Mouse (Mus musculus) hindbrain, embryonic 16.5 days (tissue): ENCODE data around the gene Il23a. TPM values are rescaled to one million over a fixed set of nuclear protein-coding genes. Genes with fewer than 3 reads are reported as not detected.
"Not testable (repeated sequence)": the region's sequence is repeated elsewhere in the genome, so short reads cannot be mapped to it uniquely, and the experiment has no call there.

ENCODE experiments used
- ATAC-seq: fragments of 200-750 bp; cut with Nextera tagmentation; 2 replicates; pipeline ENCODE4 v1.8.0; 2017; ENCODE audit warnings: moderate TSS enrichment, moderate library complexity
- H3K27ac ChIP-seq: fragments of 300-500 bp; sonication (generic); 2 replicates; pipeline ENCODE4 v1.5.1; 2014; ENCODE audit warnings: low read depth, mild to moderate bottlenecking, control low read depth, low read length, moderate library complexity
- H3K27me3 ChIP-seq: fragments of 300-500 bp; sonication (generic); replicated peaks from 2 replicates; pipeline ENCODE4 v1.6.1; 2014; ENCODE audit warnings: low read length; ENCODE audit not compliant: control insufficient read depth, insufficient read depth
- H3K36me3 ChIP-seq: fragments of 300-500 bp; sonication (generic); 2 replicates; pipeline ENCODE4 v1.6.1; 2014; ENCODE audit warnings: mild to moderate bottlenecking, low read length, moderate library complexity, mixed read lengths; ENCODE audit not compliant: control insufficient read depth, insufficient read depth
- H3K4me1 ChIP-seq: fragments of 300-500 bp; sonication (generic); 2 replicates; pipeline ENCODE4 v1.6.1; 2014; ENCODE audit warnings: low read depth, low read length; ENCODE audit not compliant: control insufficient read depth, insufficient read depth
- H3K4me2 ChIP-seq: fragments of 300-500 bp; sonication (generic); 2 replicates; pipeline ENCODE4 v1.6.1; 2014; ENCODE audit warnings: mild to moderate bottlenecking, low read length, control low read depth, moderate library complexity
- H3K4me3 ChIP-seq: fragments of 300-500 bp; sonication (generic); 2 replicates; pipeline ENCODE4 v1.5.1; 2014; ENCODE audit warnings: mild to moderate bottlenecking, low read length, control low read depth, moderate library complexity
- H3K9ac ChIP-seq: fragments of 300-500 bp; sonication (generic); 2 replicates; pipeline ENCODE4 v1.6.1; 2014; ENCODE audit warnings: low read depth, mild to moderate bottlenecking, control low read depth, low read length, moderate library complexity
- H3K9me3 ChIP-seq: fragments of 300-500 bp; sonication (generic); 2 replicates; pipeline ENCODE4 v1.6.1; 2014; ENCODE audit warnings: mild to moderate bottlenecking, low read length, moderate library complexity; ENCODE audit not compliant: control insufficient read depth
- WGBS: fragments of 180-500 bp; shearing (Covaris S2); extraction: QIAGEN DNeasy Blood & Tissue Kit; methylation state at CpG from one replicate; pipeline ENCODE4 v1.1.7; 2014; 5-methylcytosine and 5-hydroxymethylcytosine counted together
- polyA plus RNA-seq: library from polyadenylated mRNA; unstranded; fragments of >200 nt; fragmentation: Nextera tagmentation; extraction: Ambion mirVana; gene quantifications from 2 replicates; pipeline ENCODE4 v1.2.1, GENCODE M21; 2015

Gene Il23a
- polyA plus RNA-seq, 1 experiment from 2014 or later: 0.73 TPM

GRCm38 (mm10) chr10:128260376-128260775 is 38.2 kb downstream of the Il23a start:
- WGBS: 85% methylated on average over 7 of the region's 7 CpGs
- H3K4me2 ChIP-seq, H3K27me3 ChIP-seq, ATAC-seq, H3K4me1 ChIP-seq, H3K36me3 ChIP-seq, H3K27ac ChIP-seq, H3K4me3 ChIP-seq, H3K9me3 ChIP-seq, H3K9ac ChIP-seq: not testable (repeated sequence)

GRCm38 (mm10) chr10:128259946-128260345 is 38.6 kb downstream of the Il23a start:
- H3K4me2 ChIP-seq: no peak overlapping the region
- H3K27me3 ChIP-seq: no peaks in the 10 kb centered on the region
- 86% methylated on average over 5 of the region's 5 CpGs for WGBS
- H3K4me1 ChIP-seq: no peaks in the 10 kb centered on the region
- H3K9me3 ChIP-seq: no peaks in the 10 kb centered on the region
- H3K9ac ChIP-seq: no peak overlapping the region
- no peak overlapping the region for H3K4me3 ChIP-seq
- H3K36me3 ChIP-seq: no peaks in the 10 kb centered on the region
- ATAC-seq: no peak
- H3K27ac ChIP-seq: no peak overlapping the region

GRCm38 (mm10) chr10:128258953-128259352 is 39.6 kb downstream of the Il23a start:
- Histone ChIP-seq H3K4me3 (no peak overlapping the region), H3K4me1 (no peaks in the 10 kb centered on the region), H3K9ac (no peak overlapping the region), H3K36me3 (no peaks in the 10 kb centered on the region), H3K27me3 (no peaks in the 10 kb centered on the region), H3K9me3 (no peaks in the 10 kb centered on the region), H3K27ac (no peak overlapping the region), H3K4me2 (no peak overlapping the region)
- no peak for ATAC-seq
- WGBS: 78% methylated on average over 4 of the region's 4 CpGs

- Histone ChIP-seq H3K27me3 (no peaks in the 10 kb centered on the region), H3K4me2 (no peak overlapping the region), H3K4me3 (no peak overlapping the region), H3K27ac (no peak overlapping the region), H3K9ac (no peak overlapping the region), H3K4me1 (no peaks in the 10 kb centered on the region), H3K9me3 (no peaks in the 10 kb centered on the region), H3K36me3 (peaks cover 11% of the 10 kb centered on the region)
- WGBS: 92% methylated on average over 8 of the region's 8 CpGs
- no peak for ATAC-seq
Measured at GRCm38 (mm10) chr10:128256328-128256727, 42.2 kb downstream of the Il23a start.

GRCm38 (mm10) chr10:128255925-128256324 is 42.6 kb downstream of the Il23a start:
- WGBS: 92% methylated on average over 8 of the region's 8 CpGs
- H3K4me3 ChIP-seq: no peak overlapping the region
- peaks cover 14% of the 10 kb centered on the region for H3K36me3 ChIP-seq
- no peak overlapping the region for H3K27ac ChIP-seq
- no peak overlapping the region for H3K9ac ChIP-seq
- no peaks in the 10 kb centered on the region for H3K4me1 ChIP-seq
- H3K27me3 ChIP-seq: no peaks in the 10 kb centered on the region
- H3K9me3 ChIP-seq: no peaks in the 10 kb centered on the region
- no peak for ATAC-seq
- no peak overlapping the region for H3K4me2 ChIP-seq

- Histone ChIP-seq H3K36me3 (peaks cover 23% of the 10 kb centered on the region), H3K27me3 (no peaks in the 10 kb centered on the region), H3K4me2 (no peak within 1 kb of the TSS), H3K4me3 (no peak within 1 kb of the TSS), H3K27ac (no peak within 1 kb of the TSS), H3K9ac (no peak within 1 kb of the TSS), H3K9me3 (no peaks in the 10 kb centered on the region), H3K4me1 (no peaks in the 10 kb centered on the region)
- ATAC-seq: no peak
- WGBS: 86% methylated on average over 4 of the region's 4 CpGs
Measured at GRCm38 (mm10) chr10:128253677-128254255, 44.8 kb downstream of the Il23a start, which contains the start of gene Apon. Apon (plus strand) TSS chr10:128254096.

- WGBS: 91% methylated on average over 13 of the region's 13 CpGs
Measured at GRCm38 (mm10) chr10:128250565-128250964, 48.0 kb downstream of the Il23a start.

GRCm38 (mm10) chr10:128247020-128247732 is 51.4 kb downstream of the Il23a start:
- Histone ChIP-seq H3K4me3 (no peak overlapping the region), H3K9ac (no peak overlapping the region), H3K27ac (no peak overlapping the region), H3K9me3 (no peaks in the 10 kb centered on the region), H3K36me3 (peaks cover 30% of the 10 kb centered on the region), H3K4me1 (no peaks in the 10 kb centered on the region), H3K4me2 (no peak overlapping the region; the same call in 1 of the 2 replicates), H3K27me3 (no peaks in the 10 kb centered on the region)
- ATAC-seq: no peak
- 86% methylated on average over 17 of the region's 17 CpGs for WGBS

More at GRCm38 (mm10) chr10:128250565-128250964, 48.0 kb downstream of the Il23a start:
- Histone ChIP-seq H3K27me3 (no peaks in the 10 kb centered on the region), H3K4me2 (no peak overlapping the region), H3K4me3 (no peak overlapping the region), H3K4me1 (no peaks in the 10 kb centered on the region), H3K9ac (no peak overlapping the region), H3K36me3 (peaks cover 33% of the 10 kb centered on the region), H3K9me3 (no peaks in the 10 kb centered on the region), H3K27ac (no peak overlapping the region)
- no peak for ATAC-seq
